Mouse (Mus musculus) layer of hippocampus, postnatal 10 days (tissue): ENCODE data around the gene Bcar1. TPM values are rescaled to one million over a fixed set of nuclear protein-coding genes. Genes with fewer than 3 reads are reported as not detected.
A peak's percentile ranks its signal among the peaks of the same experiment; 100 is the strongest.

Source experiments
- DNase-seq, 2 experiments: peaks; one replicate each; pipeline ENCODE4 v3.0.0; 2021; ENCODE audit warnings: low spot score in 2 of 2
- total RNA-seq, 2 experiments: library from RNA; stranded (reverse); gene quantifications; 2 replicates each; pipeline ENCODE4 v1.2.3; 2021

Bcar1 gene
- total RNA-seq, 2 experiments from 2014 or later = 60.1 to 62.6 TPM

- no peak for DNase-seq
Observed at GRCm38 (mm10) chr8:111740301-111740711, 3.3 kb downstream of the Bcar1 start.

- no peak for DNase-seq
Observed at GRCm38 (mm10) chr8:111739604-111740003, 4.0 kb downstream of the Bcar1 start.

- no peak for DNase-seq
Observed at GRCm38 (mm10) chr8:111738867-111739266, 4.7 kb downstream of the Bcar1 start.

GRCm38 (mm10) chr8:111736321-111736720 is 7.3 kb downstream of the Bcar1 start:
- peak in 1 of 2 experiments; percentile 32 for DNase-seq

- DNase-seq = no peak
Observed at GRCm38 (mm10) chr8:111735791-111736190, 7.8 kb downstream of the Bcar1 start.

- peak in 1 of 2 experiments; percentile 14 for DNase-seq
Observed at GRCm38 (mm10) chr8:111735335-111735761, 8.3 kb downstream of the Bcar1 start.

- no peak for DNase-seq
Observed at GRCm38 (mm10) chr8:111734244-111734960, 9.2 kb downstream of the Bcar1 start.

- peak in 1 of 2 experiments; percentile 6 for DNase-seq
Observed at GRCm38 (mm10) chr8:111733581-111734243, 9.9 kb downstream of the Bcar1 start.

GRCm38 (mm10) chr8:111732406-111733085 is 11.1 kb downstream of the Bcar1 start:
- no peak for DNase-seq

- DNase-seq = peak; percentile 95 to 97
Observed at GRCm38 (mm10) chr8:111732004-111732403, 11.6 kb downstream of the Bcar1 start.

GRCm38 (mm10) chr8:111731231-111731977 is 12.2 kb downstream of the Bcar1 start:
- no peak for DNase-seq

GRCm38 (mm10) chr8:111729233-111730170 is 14.1 kb downstream of the Bcar1 start:
- no peak for DNase-seq

- DNase-seq = no peak
Observed at GRCm38 (mm10) chr8:111728481-111728880, 15.1 kb downstream of the Bcar1 start.

- no peak for DNase-seq
Observed at GRCm38 (mm10) chr8:111727553-111727952, 16.1 kb downstream of the Bcar1 start.

GRCm38 (mm10) chr8:111726102-111726900 is 17.3 kb downstream of the Bcar1 start:
- DNase-seq = peak; percentile 66 to 72

GRCm38 (mm10) chr8:111725341-111725740 is 18.3 kb downstream of the Bcar1 start:
- DNase-seq = no peak

- DNase-seq = no peak
Observed at GRCm38 (mm10) chr8:111720115-111720544, 23.5 kb downstream of the Bcar1 start.

GRCm38 (mm10) chr8:111718937-111719336 is 24.7 kb downstream of the Bcar1 start:
- peak; percentile 5 to 13 for DNase-seq

GRCm38 (mm10) chr8:111717866-111718265 is 25.7 kb downstream of the Bcar1 start:
- DNase-seq = peak in 1 of 2 experiments; percentile 14
